Mouse (Mus musculus): ENCODE data around the gene Kcnk18. TPM values are rescaled to one million over a fixed set of nuclear protein-coding genes. Genes with fewer than 3 reads are reported as not detected.

Gene Kcnk18
- polyA plus RNA-seq, 1 experiment from 2014 or later, result not detected

GRCm38 (mm10) chr19:59238630-59239029 is 19.6 kb downstream of the Kcnk18 start:
- no peak overlapping the region for H3K4me3 ChIP-seq (ENCODE audit: low read depth, low read length)
- 82% methylated on average over 3 of the region's 3 CpGs for WGBS
- no peak overlapping the region for H3K9ac ChIP-seq (ENCODE audit: low read length)
- H3K36me3 ChIP-seq (ENCODE audit: control insufficient read depth, insufficient read depth, low read length), result no peaks in the 10 kb centered on the region
- H3K9me3 ChIP-seq (replicated peaks; ENCODE audit: control insufficient read depth, low read length), result no peaks in the 10 kb centered on the region
- DNase-seq (ENCODE audit: low spot score) (no peak), ATAC-seq (no peak)
- no peak overlapping the region for H3K27ac ChIP-seq (ENCODE audit: low read depth, low read length)
- H3K4me1 ChIP-seq (ENCODE audit: control insufficient read depth, insufficient read depth, low read length), result no peaks in the 10 kb centered on the region
- H3K4me2 ChIP-seq (ENCODE audit: low read length), result no peak overlapping the region
- no peaks in the 10 kb centered on the region for H3K27me3 ChIP-seq (replicated peaks; ENCODE audit: control insufficient read depth, insufficient read depth, low read length)

GRCm38 (mm10) chr19:59239124-59239817 is 20.3 kb downstream of the Kcnk18 start:
- ATAC-seq (peak; percentile 55; the same call in 1 of the 2 replicates), DNase-seq (ENCODE audit: low spot score) (peak; percentile 83)
- 22% methylated on average over 17 of the region's 17 CpGs for WGBS
- H3K27ac ChIP-seq (ENCODE audit: low read depth, low read length), result no peak overlapping the region
- H3K4me2 ChIP-seq (ENCODE audit: low read length), result no peak overlapping the region
- no peaks in the 10 kb centered on the region for H3K36me3 ChIP-seq (ENCODE audit: control insufficient read depth, insufficient read depth, low read length)
- H3K4me3 ChIP-seq (ENCODE audit: low read depth, low read length), result no peak overlapping the region
- H3K9me3 ChIP-seq (replicated peaks; ENCODE audit: control insufficient read depth, low read length), result no peaks in the 10 kb centered on the region
- H3K4me1 ChIP-seq (ENCODE audit: control insufficient read depth, insufficient read depth, low read length), result no peaks in the 10 kb centered on the region
- no peak overlapping the region for H3K9ac ChIP-seq (ENCODE audit: low read length)
- no peaks in the 10 kb centered on the region for H3K27me3 ChIP-seq (replicated peaks; ENCODE audit: control insufficient read depth, insufficient read depth, low read length)

GRCm38 (mm10) chr19:59241987-59242386 is 23.0 kb downstream of the Kcnk18 start:
- WGBS, result 90% methylated on average over 4 of the region's 4 CpGs
- no peaks in the 10 kb centered on the region for H3K27me3 ChIP-seq (replicated peaks; ENCODE audit: control insufficient read depth, insufficient read depth, low read length)
- H3K4me3 ChIP-seq (ENCODE audit: low read depth, low read length), result no peak overlapping the region
- no peak overlapping the region for H3K27ac ChIP-seq (ENCODE audit: low read depth, low read length)
- ATAC-seq (no peak), DNase-seq (ENCODE audit: low spot score) (no peak)
- H3K9me3 ChIP-seq (replicated peaks; ENCODE audit: control insufficient read depth, low read length), result no peaks in the 10 kb centered on the region
- H3K4me2 ChIP-seq (ENCODE audit: low read length), result no peak overlapping the region
- H3K4me1 ChIP-seq (ENCODE audit: control insufficient read depth, insufficient read depth, low read length), result no peaks in the 10 kb centered on the region
- no peaks in the 10 kb centered on the region for H3K36me3 ChIP-seq (ENCODE audit: control insufficient read depth, insufficient read depth, low read length)
- H3K9ac ChIP-seq (ENCODE audit: low read length), result no peak overlapping the region

GRCm38 (mm10) chr19:59243057-59243456 is 24.0 kb downstream of the Kcnk18 start:
- H3K4me2 ChIP-seq (ENCODE audit: low read length), result no peak overlapping the region
- H3K27ac ChIP-seq (ENCODE audit: low read depth, low read length), result no peak overlapping the region
- 85% methylated on average over 2 of the region's 2 CpGs for WGBS
- no peak overlapping the region for H3K9ac ChIP-seq (ENCODE audit: low read length)
- H3K9me3 ChIP-seq (replicated peaks; ENCODE audit: control insufficient read depth, low read length), result no peaks in the 10 kb centered on the region
- H3K4me3 ChIP-seq (ENCODE audit: low read depth, low read length), result no peak overlapping the region
- ATAC-seq, result no peak
- no peaks in the 10 kb centered on the region for H3K27me3 ChIP-seq (replicated peaks; ENCODE audit: control insufficient read depth, insufficient read depth, low read length)
- H3K4me1 ChIP-seq (ENCODE audit: control insufficient read depth, insufficient read depth, low read length), result no peaks in the 10 kb centered on the region
- no peak for DNase-seq (ENCODE audit: low spot score)
- H3K36me3 ChIP-seq (ENCODE audit: control insufficient read depth, insufficient read depth, low read length), result no peaks in the 10 kb centered on the region

- Histone ChIP-seq H3K4me2 (ENCODE audit: low read length) (no peak overlapping the region), H3K27ac (ENCODE audit: low read depth, low read length) (no peak overlapping the region), H3K9ac (ENCODE audit: low read length) (no peak overlapping the region), H3K4me1 (ENCODE audit: control insufficient read depth, insufficient read depth, low read length) (no peaks in the 10 kb centered on the region), H3K27me3 (replicated peaks; ENCODE audit: control insufficient read depth, insufficient read depth, low read length) (no peaks in the 10 kb centered on the region), H3K9me3 (replicated peaks; ENCODE audit: control insufficient read depth, low read length) (no peaks in the 10 kb centered on the region), H3K36me3 (ENCODE audit: control insufficient read depth, insufficient read depth, low read length) (no peaks in the 10 kb centered on the region), H3K4me3 (ENCODE audit: low read depth, low read length) (no peak overlapping the region)
- DNase-seq (ENCODE audit: low spot score), result no peak
- WGBS, result 80% methylated on average over 4 of the region's 4 CpGs
- no peak for ATAC-seq
Observed at GRCm38 (mm10) chr19:59248144-59248543, 29.1 kb downstream of the Kcnk18 start.

GRCm38 (mm10) chr19:59248553-59249286 is 29.7 kb downstream of the Kcnk18 start:
- Histone ChIP-seq H3K9ac (ENCODE audit: low read length) (no peak overlapping the region), H3K27ac (ENCODE audit: low read depth, low read length) (no peak overlapping the region), H3K27me3 (replicated peaks; ENCODE audit: control insufficient read depth, insufficient read depth, low read length) (no peaks in the 10 kb centered on the region), H3K36me3 (ENCODE audit: control insufficient read depth, insufficient read depth, low read length) (no peaks in the 10 kb centered on the region), H3K4me3 (ENCODE audit: low read depth, low read length) (no peak overlapping the region), H3K4me2 (ENCODE audit: low read length) (no peak overlapping the region), H3K4me1 (ENCODE audit: control insufficient read depth, insufficient read depth, low read length) (no peaks in the 10 kb centered on the region), H3K9me3 (replicated peaks; ENCODE audit: control insufficient read depth, low read length) (no peaks in the 10 kb centered on the region)
- 78% methylated on average over 11 of the region's 11 CpGs for WGBS
- DNase-seq (ENCODE audit: low spot score), result no peak
- no peak for ATAC-seq

- Histone ChIP-seq H3K9ac (ENCODE audit: low read length) (no peak overlapping the region), H3K36me3 (ENCODE audit: control insufficient read depth, insufficient read depth, low read length) (no peaks in the 10 kb centered on the region), H3K27me3 (replicated peaks; ENCODE audit: control insufficient read depth, insufficient read depth, low read length) (no peaks in the 10 kb centered on the region), H3K9me3 (replicated peaks; ENCODE audit: control insufficient read depth, low read length) (no peaks in the 10 kb centered on the region), H3K4me3 (ENCODE audit: low read depth, low read length) (no peak overlapping the region), H3K4me2 (ENCODE audit: low read length) (no peak overlapping the region), H3K4me1 (ENCODE audit: control insufficient read depth, insufficient read depth, low read length) (no peaks in the 10 kb centered on the region), H3K27ac (ENCODE audit: low read depth, low read length) (no peak overlapping the region)
- 80% methylated on average over 2 of the region's 2 CpGs for WGBS
- ATAC-seq (no peak), DNase-seq (ENCODE audit: low spot score) (no peak)
Observed at GRCm38 (mm10) chr19:59252651-59253050, 33.6 kb downstream of the Kcnk18 start.

- peak; percentile 33 for DNase-seq (ENCODE audit: low spot score)
- Histone ChIP-seq H3K9ac (ENCODE audit: low read length) (no peak overlapping the region), H3K27me3 (replicated peaks; ENCODE audit: control insufficient read depth, insufficient read depth, low read length) (peaks cover 6% of the 10 kb centered on the region; the same call in 1 of the 2 replicates), H3K4me3 (ENCODE audit: low read depth, low read length) (no peak overlapping the region), H3K4me2 (ENCODE audit: low read length) (no peak overlapping the region), H3K4me1 (ENCODE audit: control insufficient read depth, insufficient read depth, low read length) (peaks cover 8% of the 10 kb centered on the region), H3K27ac (ENCODE audit: low read depth, low read length) (no peak overlapping the region), H3K9me3 (replicated peaks; ENCODE audit: control insufficient read depth, low read length) (no peaks in the 10 kb centered on the region), H3K36me3 (ENCODE audit: control insufficient read depth, insufficient read depth, low read length) (no peaks in the 10 kb centered on the region)
- ATAC-seq, result peak; percentile 49
- WGBS, result 55% methylated on average over 5 of the region's 5 CpGs
Observed at GRCm38 (mm10) chr19:59259633-59260032, 40.6 kb downstream of the Kcnk18 start.
